10 mouse cellular contexts compared by ENCODE assay signal in genomic region chr9:32010953-32011770, GRCm38 (mm10).
A peak's percentile ranks its signal among the peaks of the same experiment; 100 is the strongest.
DNase-seq lines count a peak whose midpoint lies in the region; ATAC-seq and TF ChIP-seq lines count a peak whose summit lies in the region.
"Had no signal": no experiment of that assay in that cellular context is flagged by ENCODE, and none has a peak within 500 bp of the region (broad histone marks: within the 10 kb centered on the region; RNA-seq: fewer than 3 reads in every experiment).

No protein-coding gene starts in this region.

- no peak for TF ChIP-seq CTCF in stomach, postnatal 0 days (IDR thresholded peaks at IDR 0.05; ENCODE audit: low read depth)

- H3K4me3 ChIP-seq in stomach, postnatal 0 days (ENCODE audit: low read depth, low read length) = no peak overlapping the region

- H3K36me3 ChIP-seq in stomach, postnatal 0 days (ENCODE audit: control insufficient read depth, insufficient read depth, low read length) = no peaks in the 10 kb centered on the region

- ATAC-seq in stomach, postnatal 0 days (ENCODE audit: low FRiP score, low TSS enrichment) = peak; percentile 91
- no peak for ATAC-seq in granulocyte monocyte progenitor cell, adult 5-6 weeks (replicated peaks; ENCODE audit: poor library complexity, severe bottlenecking)
- ATAC-seq: inflammation-experienced regulatory T-cells, adult 6 months had no signal

- H3K4me2 ChIP-seq in stomach, postnatal 0 days (replicated peaks; ENCODE audit: low read depth) = no peak overlapping the region

- H3K9ac ChIP-seq in stomach, postnatal 0 days (ENCODE audit: low read length) = 0 out of 2 replicates have a peak overlapping the region, but pooled peaks have one; percentile 8
- H3K9ac ChIP-seq: liver, embryonic 14.5 days had no signal

- DNase-seq in adrenal gland, postnatal 14 days = peak; percentile 55
- no peak for DNase-seq in adrenal gland, adult 18-20 months (ENCODE audit: low spot score in 2 of 2)
- DNase-seq in urinary bladder, postnatal 14 days (ENCODE audit: low spot score) = peak; percentile 74
- DNase-seq in urinary bladder, adult 2 months (ENCODE audit: low spot score) = no peak
- peak; percentile 60 for DNase-seq in kidney, postnatal 14 days
- peak; percentile 43 for DNase-seq in stomach, postnatal 0 days (ENCODE audit: low spot score)
- no peak for DNase-seq in right cerebral cortex, adult 2 months (ENCODE audit: low spot score in 2 of 2)

- peak overlapping the region; percentile 36; the same call in 1 of the 2 replicates for H3K27ac ChIP-seq in stomach, postnatal 0 days (replicated peaks)
- H3K27ac ChIP-seq: liver, embryonic 14.5 days had no signal

- WGBS in stomach, postnatal 0 days = 16% methylated on average over 11 of the region's 11 CpGs

- H3K4me1 ChIP-seq in stomach, postnatal 0 days (replicated peaks; ENCODE audit: control insufficient read depth, insufficient read depth) = no peaks in the 10 kb centered on the region; the same call in none of the 2 replicates

- no peaks in the 10 kb centered on the region for H3K27me3 ChIP-seq in stomach, postnatal 0 days (ENCODE audit: control insufficient read depth, insufficient read depth, low read length)

- peak; percentile 75 for TF ChIP-seq EP300 in stomach, postnatal 0 days (optimal IDR thresholded peaks at IDR 0.05)

- no peaks in the 10 kb centered on the region for H3K9me3 ChIP-seq in stomach, postnatal 0 days (ENCODE audit: control insufficient read depth, low read length)

Comparison
In these comparisons a context has a peak if more than half of its experiments do, and no peak if none do; other contexts are left out.
1. DNase-seq: peak in adrenal gland, postnatal 14 days (single experiment), urinary bladder, postnatal 14 days (single experiment), kidney, postnatal 14 days (single experiment) and stomach, postnatal 0 days (single experiment); none in adrenal gland, adult 18-20 months (0 of 2), urinary bladder, adult 2 months (single experiment) and right cerebral cortex, adult 2 months (0 of 2).